Mouse (Mus musculus) bone marrow, adult 2 months (tissue): Measurements from ENCODE around the gene C2cd2l. TPM values are rescaled to one million over a fixed set of nuclear protein-coding genes. Genes with fewer than 3 reads are reported as not detected.
A peak's percentile ranks its signal among the peaks of the same experiment; 100 is the strongest.
"Not testable (repeated sequence)": the region's sequence is repeated elsewhere in the genome, so short reads cannot be mapped to it uniquely, and the experiment has no call there.

ENCODE experiments used
- H3K27ac ChIP-seq: fragments of 200-500 bp; 2 replicates; pipeline ENCODE4 v1.5.1; 2012; ENCODE audit warnings: low read depth, mild to moderate bottlenecking, control low read depth, inconsistent platforms, low read length; ENCODE audit not compliant: control insufficient read depth, poor library complexity, insufficient read depth
- H3K4me1 ChIP-seq: fragments of 200-500 bp; 2 replicates; pipeline ENCODE4 v1.6.1; 2011; ENCODE audit warnings: low read length; ENCODE audit not compliant: control insufficient read depth, insufficient read depth
- H3K4me3 ChIP-seq: fragments of 200-500 bp; replicated peaks from 2 replicates; pipeline ENCODE3; 2011; ENCODE audit warnings: mild to moderate bottlenecking, low read depth, low read length, control low read depth; ENCODE audit not compliant: control insufficient read depth
- CTCF ChIP-seq: fragments of 200-500 bp; IDR thresholded peaks from 2 replicates; pipeline ENCODE4 v1.5.1; 2011; ENCODE audit warnings: low read length, control low read depth; ENCODE audit not compliant: control insufficient read depth, insufficient read depth
- POLR2A ChIP-seq: fragments of 200-500 bp; IDR thresholded peaks from 2 replicates; pipeline ENCODE4 v1.6.1; 2011; ENCODE audit warnings: low read depth, mild to moderate bottlenecking, control low read depth, low read length, borderline replicate concordance; ENCODE audit not compliant: control insufficient read depth
- WGBS: fragments of 180-500 bp; shearing (Covaris S2); methylation state at CpG from one replicate; pipeline ENCODE4 v1.1.7; 2018; 5-methylcytosine and 5-hydroxymethylcytosine counted together
- polyA plus RNA-seq: library from polyadenylated mRNA; stranded (reverse); fragments of >200 nt; gene quantifications from 2 replicates; pipeline ENCODE4 v1.2.4, GENCODE M21; 2011; ENCODE audit warnings: low replicate concordance; ENCODE audit not compliant: missing spikeins, insufficient read depth, insufficient read length

Gene C2cd2l
- polyA plus RNA-seq, 1 experiment: 17.5 TPM

DNA sequence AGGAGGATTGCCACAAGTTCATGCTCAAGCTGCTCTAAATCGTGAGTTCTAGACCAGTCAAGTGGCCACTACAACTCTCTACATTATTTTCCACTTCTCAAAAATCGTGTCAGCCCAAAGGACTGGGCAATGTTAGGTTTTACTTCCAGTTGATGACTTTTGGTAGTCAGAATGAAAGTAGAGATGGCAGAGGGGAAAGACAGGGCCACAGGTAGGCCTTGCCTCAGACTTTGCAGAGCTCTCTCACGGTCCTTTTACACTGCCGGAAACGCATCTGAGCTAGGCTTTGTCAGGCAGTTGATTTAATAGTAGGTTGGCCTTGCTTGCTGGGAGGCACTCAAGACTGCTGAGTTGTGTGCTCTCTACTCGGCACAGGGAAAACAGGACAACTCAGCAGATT is 4.1 kb upstream of the C2cd2l start:
- TF ChIP-seq CTCF (no peak), POLR2A (no peak)
- no peak overlapping the region for H3K27ac ChIP-seq
- 79% methylated on average over 6 of the region's 6 CpGs for WGBS
- H3K4me3 ChIP-seq: no peak overlapping the region
- peaks cover 5% of the 10 kb centered on the region for H3K4me1 ChIP-seq

- 58% methylated on average over 4 of the region's 4 CpGs for WGBS
- H3K27ac ChIP-seq, H3K4me3 ChIP-seq, H3K4me1 ChIP-seq: not testable (repeated sequence)
Measured at GRCm38 (mm10) chr9:44323656-44324055, 3.6 kb upstream of the C2cd2l start.

- Histone ChIP-seq H3K4me1 (peaks cover 6% of the 10 kb centered on the region), H3K4me3 (peak overlapping the region; percentile 26), H3K27ac (no peak overlapping the region)
- TF ChIP-seq POLR2A: no peak
- TF ChIP-seq CTCF: no peak
- 26% methylated on average over 6 of the region's 6 CpGs for WGBS
Measured at GRCm38 (mm10) chr9:44320799-44321133, 681 bp upstream of the C2cd2l start.

DNA sequence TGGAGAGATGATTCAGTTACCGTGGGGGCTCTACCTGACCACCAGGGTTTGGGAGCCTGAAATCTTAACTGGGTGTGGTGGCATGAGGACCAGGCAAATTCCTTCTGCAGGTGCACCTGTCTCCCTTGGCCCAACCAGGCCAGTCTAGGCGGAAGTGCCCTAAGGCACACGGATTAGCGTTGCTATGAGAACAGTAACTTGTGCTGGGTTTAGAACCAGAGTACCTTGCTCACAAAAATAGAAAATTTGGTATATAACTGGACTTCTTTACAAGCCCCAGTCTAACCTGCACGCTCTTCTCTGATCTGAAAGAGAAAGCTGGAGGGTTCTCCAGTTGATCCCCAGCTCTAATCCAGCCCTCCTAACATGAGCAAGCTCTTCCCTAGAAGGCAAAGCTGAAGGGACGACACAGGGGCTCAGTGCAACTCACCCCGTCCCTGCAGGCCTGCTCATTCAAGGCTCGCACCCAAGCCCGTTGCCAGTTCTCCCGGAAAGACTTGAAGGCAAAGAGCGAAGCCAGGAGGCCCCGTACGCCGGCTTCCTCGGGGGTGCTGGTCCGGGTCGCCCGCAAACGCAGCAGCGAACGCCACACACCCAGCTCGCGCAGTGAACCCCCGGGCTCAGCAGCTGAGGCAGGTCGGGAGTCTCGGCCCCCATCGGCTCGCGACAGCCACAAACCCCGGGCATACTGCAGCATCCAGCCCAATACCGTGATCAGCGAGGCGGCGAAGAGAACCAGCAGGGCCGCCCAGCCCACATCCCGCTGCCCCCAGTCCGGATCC is 789 bp downstream of the C2cd2l start:
- WGBS: 3% methylated on average over 37 of the region's 37 CpGs
- Histone ChIP-seq H3K4me3 (peak overlapping the region; percentile 95), H3K27ac (peak overlapping the region; percentile 87), H3K4me1 (peaks cover 5% of the 10 kb centered on the region)
- TF ChIP-seq CTCF: no peak
- peak; percentile 29; the same call in 1 of the 2 replicates for TF ChIP-seq POLR2A

DNA sequence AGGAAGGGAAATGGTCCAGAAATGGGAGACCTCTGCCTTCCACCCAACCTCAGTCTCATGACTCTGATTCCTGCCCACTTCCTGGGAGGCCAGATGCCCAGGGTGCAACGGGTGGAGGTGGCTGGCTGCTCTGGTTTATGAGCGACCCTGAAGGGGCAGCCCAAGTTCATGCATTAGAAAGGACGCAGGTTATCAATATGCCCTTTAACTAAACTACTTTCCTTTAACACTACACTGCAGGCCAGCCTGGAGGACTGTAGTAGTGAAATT is 1.3 kb downstream of the C2cd2l start:
- TF ChIP-seq POLR2A (no peak), CTCF (no peak)
- Histone ChIP-seq H3K27ac (no peak overlapping the region), H3K4me3 (peak overlapping the region; percentile 95), H3K4me1 (peaks cover 5% of the 10 kb centered on the region)
- WGBS: 25% methylated on average over 3 of the region's 3 CpGs

GRCm38 (mm10) chr9:44318076-44318825 is 1.8 kb downstream of the C2cd2l start:
- WGBS: 67% methylated on average over 5 of the region's 5 CpGs
- TF ChIP-seq CTCF (no peak), POLR2A (no peak)
- Histone ChIP-seq H3K27ac (no peak overlapping the region), H3K4me3 (peak overlapping the region; percentile 43), H3K4me1 (peaks cover 5% of the 10 kb centered on the region)

- TF ChIP-seq CTCF (no peak), POLR2A (no peak)
- Histone ChIP-seq H3K27ac (no peak overlapping the region), H3K4me3 (no peak overlapping the region), H3K4me1 (peaks cover 5% of the 10 kb centered on the region)
- WGBS: 85% methylated on average over 4 of the region's 4 CpGs
Measured at GRCm38 (mm10) chr9:44317452-44317851, 2.6 kb downstream of the C2cd2l start.

DNA sequence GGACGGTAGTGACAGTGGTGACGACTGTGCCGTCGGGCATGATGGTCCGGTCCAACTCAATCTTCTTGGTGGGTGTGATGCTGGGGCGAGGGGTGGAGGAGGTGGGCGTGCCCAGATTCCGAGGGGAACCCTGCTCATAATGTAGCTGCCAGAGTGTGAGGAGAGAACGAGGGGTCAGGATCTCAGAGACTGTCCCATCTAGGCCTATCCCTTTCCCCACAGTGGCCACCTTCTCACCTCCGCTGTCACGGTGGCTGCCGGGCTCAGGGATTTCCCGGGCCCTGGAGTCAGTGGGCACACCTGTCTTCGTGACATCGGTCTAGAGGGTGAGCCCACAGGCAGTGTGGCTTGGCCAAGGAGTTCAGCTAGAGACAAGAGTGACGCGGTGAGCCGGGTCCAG is 5.2 kb downstream of the C2cd2l start:
- Histone ChIP-seq H3K4me3 (no peak overlapping the region), H3K4me1 (peaks cover 3% of the 10 kb centered on the region), H3K27ac (no peak overlapping the region)
- TF ChIP-seq POLR2A: 0 out of 2 replicates have a peak, but pooled peaks have one; percentile 11
- no peak for TF ChIP-seq CTCF
- WGBS: 97% methylated on average over 18 of the region's 18 CpGs

- 95% methylated on average over 4 of the region's 4 CpGs for WGBS
- no peak overlapping the region for H3K4me3 ChIP-seq
- TF ChIP-seq CTCF: no peak
- no peak for TF ChIP-seq POLR2A
- peaks cover 3% of the 10 kb centered on the region for H3K4me1 ChIP-seq
- no peak overlapping the region for H3K27ac ChIP-seq
Measured at GRCm38 (mm10) chr9:44314257-44314547, 5.9 kb downstream of the C2cd2l start.
